Mouse (Mus musculus) olfactory bulb, adult 2 months (tissue): ENCODE results near the gene Gjb2.

Experiments used
- CTCF ChIP-seq: fragments of 200-500 bp; IDR thresholded peaks from 2 replicates; pipeline ENCODE4 v1.5.1; 2012; ENCODE audit warnings: low read depth, mild to moderate bottlenecking, low read length, moderate library complexity; ENCODE audit not compliant: insufficient read depth
- POLR2A ChIP-seq: fragments of 200-500 bp; IDR thresholded peaks from 2 replicates; pipeline ENCODE4 v1.6.1; 2012; ENCODE audit warnings: mild to moderate bottlenecking, low read depth, low read length, moderate library complexity; ENCODE audit not compliant: insufficient read depth

DNA sequence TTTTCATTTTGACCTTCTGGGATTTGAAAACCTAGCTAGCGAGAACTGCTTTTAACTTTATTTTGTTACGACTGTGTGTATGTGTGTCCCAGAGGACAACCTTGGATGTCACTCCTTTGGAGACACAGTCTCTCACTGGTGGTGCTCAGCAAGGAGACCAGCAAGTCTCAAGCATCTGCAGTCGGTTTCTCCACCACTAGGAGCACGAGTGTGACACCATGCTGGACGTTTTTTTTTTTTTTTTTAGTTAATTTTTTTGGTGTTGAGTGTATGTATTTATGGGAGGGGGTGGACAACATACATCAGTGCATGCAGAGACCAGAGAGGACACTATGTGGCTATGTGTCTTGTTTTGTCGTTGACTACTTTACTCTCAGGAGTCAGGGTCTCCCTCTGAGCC is 51.8 kb downstream of the Gjb2 start:
- no peak for TF ChIP-seq CTCF
- TF ChIP-seq POLR2A: no peak
